Mouse (Mus musculus): Measurements from ENCODE around the gene Sec22c. TPM values are rescaled to one million over a fixed set of nuclear protein-coding genes. Genes with fewer than 3 reads are reported as not detected.

Gene Sec22c
- total RNA-seq (2021), result 1 to 10 TPM; 3.3 to 5.7 TPM

DNA sequence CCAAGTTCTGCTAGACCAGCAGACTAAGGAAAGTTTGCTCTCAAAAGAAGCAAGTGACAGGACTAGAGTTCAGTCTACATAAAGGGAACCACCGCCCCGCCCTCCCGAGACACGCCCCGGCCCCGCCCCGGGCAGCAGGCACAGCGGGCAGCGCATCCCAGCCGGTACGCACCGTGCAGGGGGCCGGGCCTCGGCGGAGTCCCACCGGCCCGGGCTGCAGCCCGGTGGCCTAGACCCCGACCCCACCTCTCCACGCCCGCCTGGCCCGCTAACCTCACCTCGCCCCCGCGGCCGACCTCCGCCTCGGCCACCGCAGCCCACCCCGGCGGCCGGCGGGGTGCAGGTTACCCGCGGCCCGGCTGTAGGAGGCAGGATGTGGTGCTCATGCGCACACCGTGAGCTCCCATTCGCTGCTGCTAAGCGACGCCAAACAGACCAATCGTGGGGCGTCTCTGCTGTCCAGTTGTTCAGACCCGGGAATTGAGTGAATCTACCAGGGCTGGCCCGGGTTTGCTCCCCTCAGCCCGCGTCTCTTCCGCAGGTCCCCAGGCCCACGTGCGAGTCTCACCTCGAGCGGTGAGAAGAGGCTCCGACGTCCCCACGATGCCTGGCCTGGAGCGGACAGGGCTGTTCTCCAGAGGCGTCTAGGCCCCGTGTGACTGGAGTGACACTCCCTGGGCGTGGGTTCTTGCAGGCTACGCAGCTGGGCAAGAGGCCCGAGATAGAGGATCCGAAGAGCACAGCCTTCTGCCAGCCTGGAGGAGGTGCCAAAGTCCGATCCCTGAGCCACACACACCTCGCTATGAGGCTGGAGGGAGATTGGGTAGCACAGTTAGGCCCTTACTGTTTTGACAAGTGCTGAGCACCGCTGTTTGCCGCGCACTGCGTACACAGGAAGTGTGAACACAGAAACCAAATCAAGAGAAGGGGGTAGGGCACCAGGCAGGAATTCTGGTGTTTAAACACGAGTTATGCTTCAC is at the start of gene Sec22c:
Sec22c (minus strand) TSS at position 845 of the 980 bp plus-strand sequence.
- intact Hi-C loops (cut with DNase I), result no loop called here
- DNase-seq, result peak; percentile 94 to 95

- intact Hi-C loops (cut with DNase I), result no loop called here
Measured at GRCm38 (mm10) chr9:121754624-121755023, 49.3 kb upstream of the Sec22c start.

GRCm38 (mm10) chr9:121752774-121753173 is 47.5 kb upstream of the Sec22c start:
- intact Hi-C loops (cut with DNase I), result no loop called here
- DNase-seq, result no peak

More at GRCm38 (mm10) chr9:121754624-121755023, 49.3 kb upstream of the Sec22c start:
- DNase-seq, result no peak

DNA sequence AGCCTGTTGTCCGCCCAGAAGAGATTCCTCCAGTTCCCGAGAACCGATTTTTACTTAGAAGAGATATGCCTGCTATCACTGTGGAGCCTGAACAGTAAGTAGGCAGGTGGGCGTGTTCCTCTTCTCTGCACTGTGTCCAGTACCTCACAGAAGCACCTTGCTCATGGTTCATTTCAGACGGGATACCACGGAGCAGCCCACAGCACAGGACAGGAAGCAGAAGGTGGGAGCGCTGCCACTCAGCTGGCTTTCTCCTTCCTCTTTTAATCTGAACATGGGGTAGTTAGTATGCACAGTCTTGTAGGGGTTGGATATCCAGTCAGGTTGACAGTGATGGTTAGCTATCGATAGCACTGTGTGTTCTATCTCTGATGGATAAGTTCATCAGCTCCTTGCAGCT is 38.8 kb upstream of the Sec22c start:
- no peak for DNase-seq
- intact Hi-C loops (cut with DNase I), result no loop called here

DNA sequence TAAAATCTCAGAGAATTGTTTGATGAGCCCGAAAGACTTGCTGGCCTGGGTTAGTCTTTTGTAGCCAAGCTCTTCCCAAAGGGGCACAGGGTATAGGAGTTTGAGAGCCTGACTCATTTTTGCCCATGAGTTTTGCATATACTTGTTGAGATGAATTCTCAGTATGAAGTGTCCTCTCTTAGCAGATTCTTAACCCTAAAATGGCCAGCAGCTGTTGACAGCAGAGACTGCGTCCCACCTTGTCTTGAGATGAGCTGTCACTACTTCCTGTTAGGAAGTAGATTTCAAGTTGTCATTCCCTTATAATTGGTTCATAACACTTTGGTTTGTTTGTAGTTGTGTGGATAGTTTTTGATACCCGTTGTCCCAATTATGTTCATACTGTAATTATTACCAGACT is 35.9 kb upstream of the Sec22c start:
- intact Hi-C loops (cut with DNase I), result no loop called here
- no peak for DNase-seq

DNA sequence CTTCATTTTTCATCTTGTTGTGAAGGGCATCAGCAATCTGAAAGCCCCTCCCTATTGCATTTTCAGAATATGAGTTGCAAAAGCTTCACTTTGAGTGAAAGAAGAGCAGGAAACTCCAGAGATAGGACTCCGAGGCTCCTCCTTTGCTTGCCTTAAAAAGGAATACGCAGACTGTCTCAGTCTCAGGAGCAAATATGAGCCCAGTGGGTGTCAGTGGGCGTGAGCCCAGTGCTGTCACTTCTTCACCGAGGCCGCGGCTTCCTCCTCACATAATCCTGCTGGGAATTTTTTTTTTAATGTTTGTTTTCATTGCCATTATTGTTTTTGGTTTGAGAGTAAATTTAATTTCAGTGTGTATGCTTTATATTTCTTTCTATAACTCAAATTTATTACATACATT is 35.2 kb upstream of the Sec22c start:
- DNase-seq, result no peak
- intact Hi-C loops (cut with DNase I), result no loop called here

- DNase-seq, result peak; percentile 40 to 43
- intact Hi-C loops (cut with DNase I), result no loop called here
Measured at GRCm38 (mm10) chr9:121719347-121720331, 14.3 kb upstream of the Sec22c start.

DNA sequence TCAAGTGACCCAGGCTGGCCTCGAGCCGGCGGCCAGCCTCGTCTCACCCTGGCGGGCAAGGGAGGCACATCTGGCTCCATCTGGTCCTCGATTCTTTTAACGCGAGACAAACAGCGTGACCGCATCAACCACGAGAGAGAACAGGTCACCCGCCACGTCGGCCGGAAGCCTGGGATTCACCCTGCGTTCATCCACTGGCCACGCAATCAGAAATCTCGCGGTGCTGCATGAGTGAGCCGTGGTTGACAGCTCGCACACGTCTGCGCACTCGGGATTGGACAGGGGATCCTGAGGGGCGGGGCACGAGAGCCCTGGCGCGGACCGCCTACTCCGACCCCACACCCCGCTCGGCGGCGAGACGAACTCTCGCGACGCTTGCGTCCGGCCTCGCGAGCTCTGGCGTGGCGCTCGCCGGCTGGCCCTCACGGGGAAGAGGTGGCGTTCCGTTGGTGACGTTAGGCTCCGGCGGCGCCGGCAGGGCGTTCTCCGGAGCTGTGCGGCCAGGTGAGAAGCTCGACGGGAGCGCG is 13.6 kb upstream of the Sec22c start, which contains the start of gene Nktr:
Nktr (plus strand) TSS at position 378 of the 527 bp plus-strand sequence.
- DNase-seq, result peak; percentile 98 to 99
- intact Hi-C loops (cut with DNase I), result no loop called here

GRCm38 (mm10) chr9:121718070-121718705 is 12.9 kb upstream of the Sec22c start:
- DNase-seq, result no peak
- intact Hi-C loops (cut with DNase I), result no loop called here

DNA sequence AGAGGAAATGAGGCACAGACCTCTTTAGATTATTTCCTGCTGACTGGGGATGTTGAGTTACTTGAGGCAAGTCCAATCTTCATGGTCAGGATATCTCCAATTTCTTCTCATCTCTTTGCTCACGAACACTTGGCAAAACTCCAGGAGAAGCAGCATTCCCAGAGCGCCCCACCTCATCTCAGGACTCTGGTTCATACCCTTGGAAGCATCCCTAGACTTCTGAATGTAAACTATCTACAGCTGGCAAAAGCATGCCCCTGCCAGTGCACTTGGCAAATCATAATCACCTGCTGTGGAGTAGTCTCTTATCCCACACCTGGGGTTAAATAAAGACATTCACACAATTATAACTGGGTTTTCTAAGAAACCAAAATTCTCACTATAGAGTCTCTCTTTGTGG is 11.8 kb upstream of the Sec22c start:
- DNase-seq, result no peak
- intact Hi-C loops (cut with DNase I), result no loop called here

DNA sequence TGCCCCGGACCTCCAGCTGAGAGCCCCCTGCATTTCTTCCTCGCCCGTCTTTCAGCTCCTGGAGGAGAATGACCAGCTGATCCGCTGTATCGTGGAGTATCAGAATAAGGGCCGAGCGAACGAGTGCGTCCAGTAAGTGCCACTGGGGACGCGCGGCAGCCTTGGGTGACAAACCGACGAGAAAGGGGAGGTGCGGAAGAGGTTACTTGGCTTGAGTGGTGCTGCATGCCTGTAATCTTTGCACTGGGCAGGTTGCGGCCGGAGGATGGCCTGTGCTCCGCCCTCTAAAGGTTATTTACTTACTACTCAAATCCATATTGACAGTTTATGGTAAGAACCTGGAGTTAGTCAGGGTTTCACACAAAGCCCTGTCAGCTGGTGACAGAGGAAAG is 5.3 kb upstream of the Sec22c start:
- DNase-seq, result no peak
- intact Hi-C loops (cut with DNase I), result no loop called here

GRCm38 (mm10) chr9:121709898-121710583 is 4.8 kb upstream of the Sec22c start, which contains the start of gene Ss18l2:
TSS of gene Ss18l2 (plus strand) at chr9:121710329.
- intact Hi-C loops (cut with DNase I), result no loop called here
- DNase-seq, result peak; percentile 99

- intact Hi-C loops (cut with DNase I), result no loop called here
- no peak for DNase-seq
Measured at GRCm38 (mm10) chr9:121708506-121709486, 3.5 kb upstream of the Sec22c start.

DNA sequence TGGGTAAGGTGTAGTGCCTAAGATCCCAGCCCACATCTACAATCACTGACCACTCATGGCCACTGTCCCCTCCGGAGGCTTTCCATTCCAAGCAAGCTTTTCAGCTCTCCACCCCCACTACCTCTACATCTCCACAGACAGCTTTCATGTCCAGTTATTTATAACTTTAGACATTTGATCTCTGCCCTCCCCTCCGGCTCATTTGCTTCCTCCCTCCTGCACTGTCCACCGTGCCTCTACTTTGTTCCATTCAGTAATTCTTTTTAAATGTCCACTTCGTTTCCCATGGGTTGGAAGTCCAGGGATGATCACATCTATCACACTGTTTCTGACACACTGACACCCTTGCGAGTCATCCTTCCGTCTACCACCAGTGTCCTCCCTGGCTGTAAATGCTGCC is 2.5 kb upstream of the Sec22c start:
- DNase-seq, result no peak
- intact Hi-C loops (cut with DNase I), result no loop called here

DNA sequence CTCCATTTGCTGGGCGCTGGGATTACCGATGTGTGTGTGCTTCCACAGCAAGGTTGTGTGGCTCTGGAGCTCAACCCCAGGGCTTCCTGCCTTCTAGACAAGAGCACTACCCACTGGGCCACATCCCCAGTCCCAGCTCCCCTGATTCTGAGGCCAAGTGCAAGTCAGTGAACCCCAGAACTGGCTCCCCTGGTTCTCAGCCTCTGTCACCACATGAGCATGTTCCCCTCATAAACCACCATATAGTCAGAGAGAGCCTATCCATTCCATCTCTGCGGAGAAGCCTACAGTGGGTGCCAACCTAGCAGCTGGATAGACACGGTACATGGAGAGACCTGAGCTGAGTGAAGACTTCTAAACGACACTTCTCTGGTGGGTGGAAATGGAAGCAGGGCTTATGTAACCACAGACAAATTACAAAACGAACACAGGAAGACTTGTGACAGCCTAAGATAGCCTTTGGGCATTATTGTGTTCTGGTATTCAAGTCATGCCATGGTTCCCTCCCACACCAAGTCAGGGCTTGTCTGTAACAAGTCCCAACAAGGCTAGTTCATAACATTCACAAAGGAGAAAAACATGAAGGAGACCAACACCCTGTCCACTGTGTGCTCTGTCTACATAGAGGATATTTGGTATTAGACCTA is 862 bp upstream of the Sec22c start:
- intact Hi-C loops (cut with DNase I), result no loop called here
- DNase-seq, result no peak

DNA sequence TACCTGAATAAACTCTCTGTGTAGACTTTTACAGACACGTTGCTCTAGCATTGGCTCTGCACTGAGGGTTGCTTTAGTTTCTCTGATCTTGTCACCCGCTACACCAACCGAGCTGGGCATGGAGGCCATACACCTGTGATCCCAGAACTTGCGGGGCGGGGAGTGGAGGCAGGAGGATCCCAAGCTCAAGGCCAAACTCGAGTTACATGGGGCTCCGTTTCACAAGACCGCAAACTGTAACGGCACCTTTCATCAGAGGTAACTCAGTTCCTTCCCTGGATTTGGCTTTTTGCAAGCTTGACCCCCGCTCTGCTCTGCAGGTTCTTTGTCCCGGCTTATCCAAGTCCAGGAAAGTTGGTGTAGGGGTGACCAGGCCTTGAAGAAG is 1.0 kb downstream of the Sec22c start:
- DNase-seq, result no peak
- intact Hi-C loops (cut with DNase I), result no loop called here

DNA sequence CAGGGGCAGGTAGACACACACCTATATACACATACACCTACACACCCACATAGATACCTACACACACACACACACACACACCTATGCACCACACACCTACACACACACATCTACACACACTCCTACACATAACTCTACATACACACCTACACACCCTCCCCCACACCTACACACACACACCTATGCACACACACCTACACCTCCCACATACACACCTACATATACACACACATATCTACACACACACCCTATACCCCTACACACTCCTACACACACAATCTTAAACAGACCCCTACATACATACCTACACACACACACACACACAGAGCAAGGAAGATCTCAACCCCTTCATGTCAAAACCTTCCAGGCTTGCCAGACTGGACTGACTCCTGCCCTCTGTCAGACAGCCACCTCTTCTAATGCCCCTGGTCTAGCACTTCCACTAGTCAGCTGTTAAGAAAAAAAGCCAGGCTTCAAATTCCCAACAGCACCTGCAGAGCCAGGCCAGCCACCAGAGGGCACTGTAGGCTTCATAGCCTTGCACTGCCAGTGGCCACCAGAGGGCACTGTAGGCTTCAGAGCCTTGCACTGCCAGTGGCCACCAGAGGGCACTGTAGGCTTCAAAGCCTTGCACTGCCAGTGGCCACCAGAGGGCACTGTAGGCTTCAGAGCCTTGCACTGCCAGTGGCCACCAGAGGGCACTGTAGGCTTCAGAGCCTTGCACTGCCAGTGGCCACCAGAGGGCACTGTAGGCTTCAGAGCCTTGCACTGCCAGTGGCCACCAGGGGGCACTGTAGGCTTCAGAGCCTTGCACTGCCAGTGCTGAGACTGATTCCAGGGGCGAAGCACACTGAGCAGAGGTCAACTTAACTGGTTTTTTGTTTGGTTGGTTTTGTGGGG is 7.9 kb downstream of the Sec22c start:
- peak; percentile 59 to 86 for DNase-seq
- intact Hi-C loops (cut with DNase I), result no loop called here
